Mouse (Mus musculus): Measurements from ENCODE around the gene Tmem37.

DNA sequence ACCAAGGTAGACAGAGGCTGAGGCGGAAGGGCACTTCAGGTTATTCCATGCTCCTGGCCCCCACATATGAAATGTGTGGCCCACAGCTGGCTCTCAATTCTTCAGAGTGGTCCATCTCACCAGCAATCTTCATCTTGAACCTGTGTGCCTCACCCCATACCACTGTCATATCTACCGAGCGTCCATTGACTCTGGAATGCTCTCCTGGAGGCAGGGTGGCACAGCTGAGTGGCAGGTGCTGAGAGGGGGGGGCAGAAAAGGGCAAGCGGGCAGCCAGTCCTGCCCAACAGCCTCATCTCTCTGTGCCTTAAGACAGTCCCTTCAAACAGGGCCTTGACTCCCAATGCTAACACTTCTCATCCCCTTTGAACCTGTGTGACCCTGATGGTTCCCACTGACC, 2.7 kb downstream of the Tmem37 start:
- no peak for TF ChIP-seq CTCF (IDR thresholded peaks at IDR 0.05; ENCODE audit: low read depth)
- no peak for TF ChIP-seq EP300 (IDR thresholded peaks at IDR 0.05; ENCODE audit: low read depth)

Measured in liver, postnatal 0 days (tissue).